Mouse (Mus musculus) gastrocnemius, postnatal 14 days (tissue): ENCODE measurements around the gene Anpep. TPM values are rescaled to one million over a fixed set of nuclear protein-coding genes. Genes with fewer than 3 reads are reported as not detected.

ENCODE experiments used
- DNase-seq: peaks from one replicate; pipeline ENCODE4 v3.0.0; 2021; ENCODE audit warnings: mixed read lengths
- intact Hi-C: fragments of 180-260 bp; cut with DNase I; formaldehyde crosslinking; loops from one replicate; pipeline ENCODE4 v1.15.1; 2025; ENCODE audit warnings: low total_unique reads
- long read RNA-seq, 2 experiments: library from polyadenylated mRNA; stranded (forward); transcript quantifications; one replicate each; pipeline ENCODE4 v2.0.0; 2021
- total RNA-seq, 2 experiments: library from RNA; stranded (reverse); gene quantifications; 2 replicates each; pipeline ENCODE4 v1.2.3; 2021

Anpep gene
- 10 to 100 TPM in 1 of 2 experiments, 1 to 10 TPM in 1; 9.8 to 14.8 TPM for total RNA-seq
- long read RNA-seq, experiment 1, partial matches to known transcripts, result 0 of 4 reads
- long read RNA-seq, experiment 1, other reads (novel, unspliced or antisense), result 0 of 4 reads
- long read RNA-seq, experiment 2, partial matches to known transcripts, result 0 of 2 reads
- long read RNA-seq, experiment 2, other reads (novel, unspliced or antisense), result 0 of 2 reads

- intact Hi-C loops, result no loop called here
- DNase-seq, result no peak
These were observed at the start of gene Anpep for GRCm38 (mm10) chr7:79860811-79861210. Gene Anpep, minus strand, starts transcription at chr7:79861059.

GRCm38 (mm10) chr7:79907356-79907755 is 46.5 kb upstream of the Anpep start:
- intact Hi-C loops, result no loop called here
- no peak for DNase-seq

- no peak for DNase-seq
- intact Hi-C loops, result no loop called here
These were observed 46.1 kb upstream of the Anpep start for GRCm38 (mm10) chr7:79906914-79907313.

GRCm38 (mm10) chr7:79905193-79905592 is 44.3 kb upstream of the Anpep start:
- no peak for DNase-seq
- intact Hi-C loops, result no loop called here

DNA sequence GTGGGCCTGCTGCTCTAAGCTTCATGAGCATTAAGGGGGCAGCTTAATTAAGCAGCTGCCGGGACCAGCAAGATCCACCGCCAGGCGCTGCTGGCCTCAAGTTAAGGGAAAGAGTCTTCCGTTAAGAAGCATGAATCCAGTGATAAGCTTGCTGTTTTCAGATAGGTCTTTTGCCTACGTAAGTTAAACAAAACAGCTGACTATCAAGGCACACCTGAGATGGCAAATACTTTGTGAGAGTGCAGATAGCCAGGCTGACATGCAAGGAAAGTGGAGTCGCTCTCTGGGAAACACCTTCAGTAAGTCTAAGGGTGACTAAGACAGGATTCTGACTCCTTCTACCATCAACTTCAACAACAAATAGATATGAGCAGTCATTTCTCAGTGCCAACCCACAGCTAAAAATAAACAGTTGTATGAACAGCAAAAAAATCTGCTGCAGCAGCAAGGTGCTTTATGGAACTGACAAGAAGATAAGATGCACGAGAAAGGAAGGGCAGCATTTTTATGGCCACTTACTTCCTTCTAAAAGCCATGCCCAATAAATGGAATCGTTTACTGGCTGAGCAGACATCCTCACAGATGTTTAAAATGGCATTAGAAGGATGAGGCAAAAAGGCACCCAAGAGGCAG is 42.4 kb upstream of the Anpep start:
- no peak for DNase-seq
- intact Hi-C loops, result no loop called here

DNA sequence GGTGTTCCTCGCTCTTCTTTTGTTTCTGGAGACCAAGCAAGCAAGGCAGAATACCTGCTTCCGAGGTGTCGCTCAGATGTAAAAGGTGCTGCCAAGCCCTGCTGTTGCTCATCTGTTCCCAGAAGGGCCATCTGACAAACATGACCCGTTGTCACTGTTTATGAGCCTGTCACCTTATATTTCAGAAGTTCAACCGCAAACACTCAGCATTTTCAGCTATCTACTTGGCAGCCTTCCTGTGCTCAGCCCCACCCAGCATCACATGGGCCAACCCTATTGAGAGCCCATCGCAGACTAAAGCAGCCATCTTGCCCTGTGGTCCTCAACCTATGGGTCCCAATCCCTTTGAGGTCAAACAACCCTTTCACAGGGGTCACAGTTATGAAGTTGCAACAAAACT is 39.9 kb upstream of the Anpep start:
- DNase-seq, result no peak
- intact Hi-C loops, result no loop called here

GRCm38 (mm10) chr7:79895225-79895624 is 34.4 kb upstream of the Anpep start:
- intact Hi-C loops, result no loop called here

GRCm38 (mm10) chr7:79894790-79895189 is 33.9 kb upstream of the Anpep start:
- intact Hi-C loops, result no loop called here

More at GRCm38 (mm10) chr7:79895225-79895624, 34.4 kb upstream of the Anpep start:
- no peak for DNase-seq

GRCm38 (mm10) chr7:79892576-79893428 is 31.9 kb upstream of the Anpep start:
- intact Hi-C loops, result no loop called here
- DNase-seq, result no peak

More at GRCm38 (mm10) chr7:79894790-79895189, 33.9 kb upstream of the Anpep start:
- DNase-seq, result no peak

DNA sequence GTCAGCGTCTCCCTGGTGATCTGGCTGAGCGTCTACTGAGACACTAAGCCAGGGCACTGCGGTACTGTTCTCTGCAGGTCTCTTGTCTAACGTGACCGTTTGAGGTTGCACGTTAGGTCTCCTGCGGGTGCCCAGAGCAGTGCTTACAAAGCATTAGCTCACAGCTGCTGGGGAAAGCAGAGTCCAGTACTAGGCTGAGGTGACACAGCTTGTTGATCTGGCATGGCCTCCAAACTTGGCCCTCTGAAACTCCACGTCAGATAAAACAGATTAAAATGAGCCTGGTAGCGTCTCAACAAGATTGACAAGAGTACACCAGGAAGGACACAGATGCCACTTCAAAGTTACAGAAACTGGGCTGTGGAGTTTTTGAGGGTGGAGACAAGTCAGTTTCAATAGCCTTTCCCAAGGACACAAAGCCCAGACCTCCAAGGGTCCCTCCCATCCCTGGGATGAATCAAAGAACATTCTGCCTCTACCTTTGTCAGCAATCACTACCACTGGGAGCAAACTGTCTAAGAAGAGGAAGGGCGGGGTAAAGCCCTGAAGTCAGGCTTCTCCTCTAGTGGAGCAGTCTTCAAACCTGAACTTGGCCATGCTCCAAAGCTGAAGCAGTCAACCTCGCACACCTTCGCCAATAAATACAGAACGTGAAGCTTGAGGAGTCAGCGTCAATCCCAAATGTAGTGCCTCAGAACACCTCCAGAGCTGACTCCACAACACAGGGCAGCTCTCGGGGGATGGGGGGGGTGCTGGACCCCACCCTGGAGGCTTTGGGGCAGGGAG is 29.8 kb upstream of the Anpep start:
- no peak for DNase-seq
- intact Hi-C loops, result no loop called here

DNA sequence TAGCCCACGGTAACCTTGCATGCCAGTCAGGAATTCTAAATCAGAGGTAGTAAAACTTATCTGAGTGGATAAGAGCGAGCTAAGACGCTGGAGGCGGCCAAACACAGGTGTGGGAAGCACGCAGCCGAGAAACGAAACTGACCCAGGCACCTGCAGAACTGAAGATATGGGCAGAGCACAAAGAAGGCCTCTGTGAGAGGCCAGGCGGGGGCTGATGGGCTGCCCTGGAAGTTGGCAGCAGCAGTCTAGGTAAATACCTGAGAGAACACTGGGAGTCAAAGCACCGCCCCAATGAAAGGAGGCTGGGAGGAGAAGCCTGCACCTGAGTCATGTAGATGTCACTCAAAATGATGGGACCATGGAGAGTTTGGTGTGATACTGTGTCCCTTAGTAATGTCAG is 27.7 kb upstream of the Anpep start:
- no peak for DNase-seq
- intact Hi-C loops, result no loop called here

- intact Hi-C loops, result no loop called here
- no peak for DNase-seq
These were observed 22.9 kb upstream of the Anpep start for GRCm38 (mm10) chr7:79883613-79884334.

DNA sequence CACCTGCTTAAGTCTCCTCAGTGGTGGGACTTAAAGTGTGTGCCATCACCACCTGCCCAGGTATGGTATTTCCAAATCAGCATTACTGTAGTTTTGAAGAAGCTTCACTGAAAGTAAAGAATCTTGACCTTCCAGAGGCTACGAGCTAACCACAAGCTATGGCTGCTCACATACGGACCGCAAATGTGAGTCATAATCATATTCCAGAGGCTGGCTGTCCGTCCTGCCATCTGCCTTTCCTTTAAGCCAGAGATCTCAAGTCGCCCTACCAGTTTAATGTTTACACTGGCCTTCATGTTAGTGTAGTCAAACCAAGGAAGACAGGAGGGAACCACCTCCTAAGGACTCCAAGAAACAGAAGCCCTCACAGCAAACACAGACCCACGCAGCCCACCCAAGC is 21.0 kb upstream of the Anpep start:
- no peak for DNase-seq
- intact Hi-C loops, result no loop called here

GRCm38 (mm10) chr7:79880998-79881397 is 20.1 kb upstream of the Anpep start:
- intact Hi-C loops, result no loop called here
- DNase-seq, result peak; percentile 67

- intact Hi-C loops, result no loop called here
- no peak for DNase-seq
These were observed 19.2 kb upstream of the Anpep start for GRCm38 (mm10) chr7:79880033-79880432.

DNA sequence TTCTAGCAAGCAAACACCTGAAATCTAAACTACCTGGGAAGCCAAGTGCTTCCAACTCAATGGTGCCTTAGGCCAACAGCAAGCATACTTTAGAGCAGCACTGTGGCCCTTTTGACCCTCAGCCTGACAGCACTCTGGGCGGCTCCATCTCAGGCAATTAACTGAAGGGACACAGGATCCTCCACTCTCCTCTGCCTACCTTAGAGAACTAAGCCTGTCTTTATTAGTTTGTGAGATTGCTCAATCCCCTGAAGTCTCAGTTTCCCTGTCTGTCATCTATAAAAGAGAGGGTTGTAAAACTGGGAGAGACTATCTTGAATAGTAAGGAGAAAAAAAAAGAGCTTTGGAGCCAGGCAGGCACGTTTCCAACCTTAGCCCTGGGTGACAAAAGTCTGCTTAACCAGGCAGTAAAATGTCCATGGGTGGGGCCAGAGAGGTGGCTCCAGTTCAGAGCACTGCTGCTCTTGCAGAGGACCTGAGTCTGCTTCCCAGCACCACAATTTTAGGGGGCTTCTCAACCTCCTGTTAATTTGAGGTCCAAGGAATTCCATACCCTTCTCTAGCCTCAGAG is 17.7 kb upstream of the Anpep start:
- DNase-seq, result no peak
- intact Hi-C loops, result no loop called here

- no peak for DNase-seq
These were observed 12.5 kb upstream of the Anpep start for GRCm38 (mm10) chr7:79873407-79873806.

DNA sequence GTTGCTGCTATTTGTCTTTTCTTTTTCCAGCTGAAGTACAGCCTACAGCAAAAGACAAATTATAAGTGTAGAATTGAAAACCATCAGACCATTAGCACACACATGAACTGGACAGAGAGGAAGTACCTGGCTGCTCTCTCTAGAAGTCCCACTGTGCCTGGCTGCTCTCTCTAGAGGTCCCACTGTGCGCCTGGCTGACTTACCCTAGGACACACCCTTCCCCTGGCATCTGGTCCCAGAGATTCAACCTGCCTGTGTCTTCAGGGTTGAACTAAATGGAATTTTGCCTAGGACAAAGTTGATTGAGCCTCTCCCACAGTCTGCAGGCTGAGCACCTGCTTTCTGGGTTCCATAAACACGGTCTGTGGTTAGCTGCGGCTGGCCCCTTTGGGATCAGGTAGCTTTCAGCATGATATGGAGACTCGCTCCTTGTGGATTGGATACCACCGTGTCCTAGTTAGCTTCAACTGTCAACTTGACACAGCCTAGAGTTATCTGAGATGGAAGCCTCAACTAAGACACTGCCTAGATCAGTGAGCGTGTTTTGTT is 11.0 kb upstream of the Anpep start:
- no peak for DNase-seq
- intact Hi-C loops, result no loop called here

More at GRCm38 (mm10) chr7:79873407-79873806, 12.5 kb upstream of the Anpep start:
- intact Hi-C loops, result no loop called here
